Mouse (Mus musculus) cerebellum, adult 2 months (tissue): ENCODE measurements around the gene Zbtb38.

Experiments
- CTCF ChIP-seq: fragments of 200-500 bp; IDR thresholded peaks from 2 replicates; pipeline ENCODE4 v1.5.1; 2011; ENCODE audit warnings: low read depth, mild to moderate bottlenecking, control low read depth, low read length, moderate library complexity, borderline replicate concordance; ENCODE audit not compliant: insufficient read depth
- POLR2A ChIP-seq: fragments of 200-500 bp; IDR thresholded peaks from 2 replicates; pipeline ENCODE4 v1.6.1; 2011; ENCODE audit warnings: low read length, control low read depth, borderline replicate concordance; ENCODE audit not compliant: insufficient read depth

DNA sequence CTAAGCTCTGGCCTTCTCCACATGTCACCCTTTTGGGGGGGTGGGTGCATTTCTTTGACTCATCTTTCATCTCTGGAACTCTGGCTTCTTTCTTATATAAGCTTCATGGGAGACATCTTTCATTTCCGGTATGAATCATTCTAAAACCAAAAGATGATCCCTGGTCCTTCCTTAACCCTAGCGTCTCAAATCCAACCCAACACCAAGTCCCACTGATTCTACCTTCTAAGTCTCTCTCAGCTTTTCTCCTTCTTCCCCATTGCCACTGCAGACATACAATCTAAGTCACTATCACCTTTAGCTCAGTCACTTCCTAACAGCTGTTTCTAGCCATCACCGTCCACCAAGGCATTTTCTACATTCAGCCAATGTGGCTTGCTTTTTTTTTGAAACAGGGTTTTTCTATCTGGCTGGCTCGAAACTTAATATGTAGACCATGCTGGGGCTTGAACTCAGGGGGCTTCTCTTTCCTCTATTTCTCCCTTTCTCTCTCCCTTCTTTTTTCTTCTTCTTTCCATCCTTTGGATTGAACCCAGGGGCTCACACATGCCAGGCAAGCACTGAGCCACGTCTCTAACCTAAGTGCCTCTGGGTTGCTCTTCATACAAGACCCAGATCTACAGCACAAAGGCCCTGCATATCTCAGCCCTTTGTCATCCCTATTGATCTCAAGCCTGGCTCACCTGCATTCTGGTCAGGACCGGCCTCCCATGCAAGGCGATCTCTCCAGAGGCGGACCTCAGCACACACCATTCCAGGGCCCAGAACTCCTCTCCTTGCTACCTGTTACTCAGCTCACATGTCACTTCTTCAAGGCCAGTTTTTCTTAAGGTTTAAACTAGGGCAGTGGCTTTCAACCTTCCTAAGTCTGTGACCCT is 76.6 kb downstream of the Zbtb38 start:
- TF ChIP-seq CTCF (no peak), POLR2A (no peak)
